Mouse (Mus musculus) limb, embryonic 14.5 days (tissue): ENCODE data around the gene Baiap2. TPM values are rescaled to one million over a fixed set of nuclear protein-coding genes. Genes with fewer than 3 reads are reported as not detected.

ENCODE experiments used
- ATAC-seq: fragments of 200-750 bp; cut with Nextera tagmentation; 2 replicates; pipeline ENCODE4 v1.8.0; 2017; ENCODE audit warnings: low read depth, moderate number of reproducible peaks, moderate TSS enrichment; ENCODE audit not compliant: low FRiP score
- DNase-seq: peaks from one replicate; pipeline ENCODE4 v3.0.0-alpha.2; 2015; ENCODE audit warnings: low spot score
- H3K27ac ChIP-seq: fragments of 300-500 bp; sonication (generic); replicated peaks from 2 replicates; pipeline ENCODE4 v1.5.1; 2014; ENCODE audit warnings: low read depth, mild to moderate bottlenecking, low read length, moderate library complexity, mixed read lengths
- H3K27me3 ChIP-seq: fragments of 300-500 bp; sonication (generic); 2 replicates; pipeline ENCODE4 v1.6.1; 2014; ENCODE audit warnings: low read length, mixed read lengths; ENCODE audit not compliant: control insufficient read depth, insufficient read depth
- H3K36me3 ChIP-seq: fragments of 300-500 bp; sonication (generic); 2 replicates; pipeline ENCODE4 v1.6.1; 2014; ENCODE audit warnings: mild to moderate bottlenecking, low read length, moderate library complexity, mixed read lengths; ENCODE audit not compliant: control insufficient read depth, insufficient read depth
- H3K4me1 ChIP-seq: fragments of 300-500 bp; sonication (generic); 2 replicates; pipeline ENCODE4 v1.6.1; 2014; ENCODE audit warnings: antibody characterized with exemption, low read length, mixed read lengths; ENCODE audit not compliant: control insufficient read depth, insufficient read depth
- H3K4me2 ChIP-seq: fragments of 300-500 bp; sonication (generic); replicated peaks from 2 replicates; pipeline ENCODE4 v1.6.1; 2014; ENCODE audit warnings: low read depth, mild to moderate bottlenecking, low read length, moderate library complexity; ENCODE audit not compliant: severe bottlenecking
- H3K4me3 ChIP-seq: fragments of 300-500 bp; sonication (generic); replicated peaks from 2 replicates; pipeline ENCODE4 v1.5.1; 2014; ENCODE audit warnings: low read length
- H3K9ac ChIP-seq: fragments of 300-500 bp; sonication (generic); 2 replicates; pipeline ENCODE4 v1.6.1; 2014; ENCODE audit warnings: mild to moderate bottlenecking, low read depth, low read length, moderate library complexity; ENCODE audit not compliant: severe bottlenecking
- H3K9me3 ChIP-seq: fragments of 300-500 bp; sonication (generic); 2 replicates; pipeline ENCODE4 v1.6.1; 2016; ENCODE audit warnings: low read length; ENCODE audit not compliant: control insufficient read depth
- POLR2A ChIP-seq: fragments of 200-500 bp; IDR thresholded peaks from 2 replicates; pipeline ENCODE4 v1.8.0; 2012; ENCODE audit warnings: inconsistent platforms, mild to moderate bottlenecking, moderate library complexity, borderline replicate concordance; ENCODE audit not compliant: insufficient read depth, insufficient read length; ENCODE audit errors: extremely low read depth
- WGBS: fragments of 180-500 bp; shearing (Covaris S2); extraction: QIAGEN DNeasy Blood & Tissue Kit; methylation state at CpG from one replicate; pipeline ENCODE4 v1.1.7; 2014; 5-methylcytosine and 5-hydroxymethylcytosine counted together
- polyA plus RNA-seq, 2 experiments: library from polyadenylated mRNA; depleted of rRNA in 1 of 2; stranded (reverse) in 1 of 2; unstranded in 1 of 2; fragments of >200 nt; fragmentation: Nextera tagmentation in 1 of 2; extraction: Ambion mirVana in 1 of 2; gene quantifications; 2 replicates each; pipeline versions ENCODE4 v1.2.1 to v1.2.3; 2012 to 2014

Baiap2 gene
- polyA plus RNA-seq, 2 experiments: 28.1 to 29.5 TPM

GRCm38 (mm10) chr11:119907711-119908110 is 34.9 kb upstream of the Baiap2 start:
- ATAC-seq (no peak), DNase-seq (no peak)
- Histone ChIP-seq H3K4me3 (no peak overlapping the region), H3K36me3 (no peaks in the 10 kb centered on the region), H3K27me3 (no peaks in the 10 kb centered on the region), H3K9ac (no peak overlapping the region), H3K9me3 (no peaks in the 10 kb centered on the region), H3K4me2 (no peak overlapping the region), H3K27ac (no peak overlapping the region), H3K4me1 (peaks cover 8% of the 10 kb centered on the region; the same call in 1 of the 2 replicates)
- 53% methylated on average over 7 of the region's 7 CpGs for WGBS
- no peak for TF ChIP-seq POLR2A

GRCm38 (mm10) chr11:119909436-119909835 is 33.1 kb upstream of the Baiap2 start:
- peak; percentile 62 for DNase-seq
- Histone ChIP-seq H3K27ac (no peak overlapping the region), H3K27me3 (no peaks in the 10 kb centered on the region), H3K9me3 (no peaks in the 10 kb centered on the region), H3K4me3 (no peak overlapping the region), H3K4me1 (peaks cover 17% of the 10 kb centered on the region), H3K9ac (no peak overlapping the region), H3K36me3 (no peaks in the 10 kb centered on the region), H3K4me2 (no peak overlapping the region)
- no peak for TF ChIP-seq POLR2A
- 3% methylated on average over 5 of the region's 5 CpGs for WGBS
- ATAC-seq: no peak

DNA sequence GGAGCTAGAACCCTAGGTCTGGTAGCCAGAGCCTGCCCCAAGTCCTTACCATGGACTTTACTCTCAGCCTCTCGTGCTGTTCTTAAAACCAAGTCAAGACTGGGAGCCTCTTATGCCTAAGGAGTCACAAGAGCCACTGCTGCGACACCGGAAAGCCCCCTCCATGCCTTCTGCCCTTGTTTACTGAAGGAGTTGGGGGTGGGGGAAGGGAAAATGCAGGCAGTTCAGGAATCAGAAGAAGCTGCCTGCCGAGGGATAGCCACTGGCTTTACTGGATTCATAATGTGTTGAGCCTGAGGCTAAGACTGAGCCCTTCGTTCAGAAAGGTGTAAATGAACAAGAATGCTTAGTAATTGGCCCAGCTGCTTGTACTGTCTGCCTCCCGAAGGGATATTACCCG is 29.7 kb upstream of the Baiap2 start:
- TF ChIP-seq POLR2A: no peak
- no peaks in the 10 kb centered on the region for H3K27me3 ChIP-seq
- H3K4me2 ChIP-seq: peak overlapping the region; percentile 87
- WGBS: 6% methylated on average over 7 of the region's 7 CpGs
- peaks cover 23% of the 10 kb centered on the region for H3K36me3 ChIP-seq
- H3K4me1 ChIP-seq: peaks cover 23% of the 10 kb centered on the region
- ATAC-seq (no peak; the same call in 1 of the 2 replicates), DNase-seq (no peak)
- peak overlapping the region; percentile 97 for H3K9ac ChIP-seq
- peak overlapping the region; percentile 77 for H3K4me3 ChIP-seq
- H3K27ac ChIP-seq: no peak overlapping the region
- H3K9me3 ChIP-seq: no peaks in the 10 kb centered on the region

GRCm38 (mm10) chr11:119913291-119913934 is 29.1 kb upstream of the Baiap2 start, which contains the start of gene Chmp6:
Chmp6 (plus strand) TSS chr11:119913441.
- peak within 1 kb of the TSS; percentile 87 for H3K4me2 ChIP-seq
- no peaks in the 10 kb centered on the region for H3K27me3 ChIP-seq
- H3K9me3 ChIP-seq: no peaks in the 10 kb centered on the region
- ATAC-seq (peak; percentile 85), DNase-seq (peak; percentile 79)
- peak within 1 kb of the TSS; percentile 74 for H3K27ac ChIP-seq
- H3K4me1 ChIP-seq: peaks cover 23% of the 10 kb centered on the region
- under 1% methylated on average over 45 of the region's 48 CpGs for WGBS
- peak; percentile 21; the same call in 1 of the 2 replicates for TF ChIP-seq POLR2A
- H3K36me3 ChIP-seq: peaks cover 29% of the 10 kb centered on the region
- peak within 1 kb of the TSS; percentile 97 for H3K9ac ChIP-seq
- H3K4me3 ChIP-seq: peak within 1 kb of the TSS; percentile 77

- no peak for DNase-seq
- H3K4me3 ChIP-seq: peak overlapping the region; percentile 77
- peak overlapping the region; percentile 97 for H3K9ac ChIP-seq
- H3K4me1 ChIP-seq: peaks cover 23% of the 10 kb centered on the region
- H3K4me2 ChIP-seq: peak overlapping the region; percentile 87
- H3K36me3 ChIP-seq: peaks cover 34% of the 10 kb centered on the region
- H3K27me3 ChIP-seq: no peaks in the 10 kb centered on the region
- ATAC-seq: peak; percentile 19
- no peak for TF ChIP-seq POLR2A
- peak overlapping the region; percentile 74 for H3K27ac ChIP-seq
- WGBS: under 1% methylated on average over 23 of the region's 26 CpGs
- H3K9me3 ChIP-seq: no peaks in the 10 kb centered on the region
These were observed 28.6 kb upstream of the Baiap2 start for GRCm38 (mm10) chr11:119913935-119914314.
